Mouse (Mus musculus) embryonic facial prominence, embryonic 14.5 days (tissue): ENCODE results near the gene Gm21988. TPM values are rescaled to one million over a fixed set of nuclear protein-coding genes. Genes with fewer than 3 reads are reported as not detected.
A peak's percentile ranks its signal among the peaks of the same experiment; 100 is the strongest.

ENCODE experiments used
- ATAC-seq: fragments of 200-750 bp; cut with Nextera tagmentation; 2 replicates; pipeline ENCODE4 v1.8.0; 2017; ENCODE audit warnings: low read depth, moderate number of reproducible peaks, moderate TSS enrichment
- DNase-seq: peaks from one replicate; pipeline ENCODE4 v3.0.0-alpha.2; 2015; ENCODE audit warnings: low spot score
- H3K27ac ChIP-seq: fragments of 300-500 bp; sonication (generic); replicated peaks from 2 replicates; pipeline ENCODE4 v1.5.1; 2014; ENCODE audit warnings: low read depth, mild to moderate bottlenecking, low read length, moderate library complexity
- H3K27me3 ChIP-seq: fragments of 300-500 bp; sonication (generic); replicated peaks from 2 replicates; pipeline ENCODE4 v1.6.1; 2014; ENCODE audit warnings: low read length; ENCODE audit not compliant: control insufficient read depth, insufficient read depth
- H3K36me3 ChIP-seq: fragments of 300-500 bp; sonication (generic); 2 replicates; pipeline ENCODE4 v1.6.1; 2014; ENCODE audit warnings: low read length, mixed read lengths; ENCODE audit not compliant: control insufficient read depth, insufficient read depth
- H3K4me1 ChIP-seq: fragments of 300-500 bp; sonication (generic); 2 replicates; pipeline ENCODE4 v1.6.1; 2014; ENCODE audit warnings: antibody characterized with exemption, low read length; ENCODE audit not compliant: control insufficient read depth, insufficient read depth
- H3K4me2 ChIP-seq: fragments of 300-500 bp; sonication (generic); 2 replicates; pipeline ENCODE4 v1.6.1; 2014; ENCODE audit warnings: low read depth, mild to moderate bottlenecking, low read length, moderate library complexity, mixed read lengths
- H3K4me3 ChIP-seq: fragments of 300-500 bp; sonication (generic); 2 replicates; pipeline ENCODE4 v1.5.1; 2014; ENCODE audit warnings: low read depth, mild to moderate bottlenecking, low read length
- H3K9ac ChIP-seq: fragments of 300-500 bp; sonication (generic); 2 replicates; pipeline ENCODE4 v1.6.1; 2014; ENCODE audit warnings: low read depth, mild to moderate bottlenecking, low read length, moderate library complexity, mixed read lengths
- H3K9me3 ChIP-seq: fragments of 300-500 bp; sonication (generic); 2 replicates; pipeline ENCODE4 v1.6.1; 2016; ENCODE audit warnings: low read length; ENCODE audit not compliant: control insufficient read depth
- WGBS: fragments of 180-500 bp; shearing (Covaris S2); extraction: QIAGEN DNeasy Blood & Tissue Kit; methylation state at CpG from one replicate; pipeline ENCODE4 v1.1.7; 2014; 5-methylcytosine and 5-hydroxymethylcytosine counted together
- microRNA counts: library from miRNA; unstranded; fragments of <30 nt; microRNA quantifications from one replicate; lab custom pipeline; 2017
- microRNA-seq: library from miRNA; unstranded; fragments of <30 nt; microRNA quantifications from one replicate; pipeline ENCODE4, GENCODE M21; 2016; ENCODE audit warnings: borderline number of aligned reads
- polyA plus RNA-seq: library from polyadenylated mRNA; unstranded; fragments of >200 nt; fragmentation: Nextera tagmentation; extraction: Ambion mirVana; gene quantifications from 2 replicates; pipeline ENCODE4 v1.2.1, GENCODE M21; 2014

The Gm21988 gene
- polyA plus RNA-seq, 1 experiment from 2014 or later: 12.2 TPM

DNA sequence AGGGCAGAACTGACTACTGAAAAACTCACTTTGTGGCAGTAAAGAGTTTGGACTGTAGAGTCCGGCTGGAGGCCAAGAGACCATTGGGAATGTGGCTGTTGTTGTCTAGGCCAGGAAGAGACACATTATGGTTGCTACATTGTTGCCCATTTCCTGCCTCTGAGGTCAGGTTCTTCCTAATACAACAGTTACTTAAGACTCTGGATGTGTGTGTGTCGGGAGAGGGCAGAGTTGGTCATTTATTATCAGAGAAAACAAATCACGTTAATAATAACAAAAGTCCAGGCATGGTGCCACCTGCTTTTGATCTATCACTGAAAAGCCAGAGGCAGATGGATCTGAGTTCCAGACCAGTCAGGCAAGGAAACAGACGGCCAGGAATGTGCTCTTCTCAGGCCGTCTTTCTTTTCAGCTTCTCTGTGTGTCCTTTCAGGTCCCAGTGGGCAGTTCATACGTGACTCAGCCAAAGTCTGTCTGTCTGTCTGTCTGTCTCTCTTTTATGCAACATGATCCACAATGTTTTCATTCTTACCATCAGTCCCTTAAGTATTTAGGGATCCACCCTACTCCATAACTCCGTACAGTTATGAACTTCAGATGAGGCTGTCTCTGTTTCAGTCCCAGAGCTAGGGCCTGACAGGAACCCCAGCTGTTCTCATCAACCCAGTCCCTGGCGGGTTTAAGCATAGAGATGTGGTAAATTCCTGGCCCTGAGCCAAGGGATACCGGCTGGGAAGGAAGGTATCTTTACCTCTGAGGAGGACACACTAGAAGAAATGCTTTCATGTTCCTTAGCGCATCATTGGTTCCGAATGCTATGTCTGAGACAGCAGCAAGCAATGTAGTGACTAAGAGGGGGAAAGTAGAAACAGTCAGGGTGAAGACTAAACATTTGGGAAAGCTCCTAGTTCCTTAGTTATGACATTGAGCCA, 46.0 kb downstream of the Gm21988 start:
- no peak overlapping the region for H3K4me3 ChIP-seq
- no peaks in the 10 kb centered on the region for H3K9me3 ChIP-seq
- H3K4me2 ChIP-seq: no peak overlapping the region
- H3K4me1 ChIP-seq: peaks cover 4% of the 10 kb centered on the region; the same call in 1 of the 2 replicates
- WGBS: 37% methylated on average over 11 of the region's 11 CpGs
- H3K27me3 ChIP-seq: no peaks in the 10 kb centered on the region
- no peak overlapping the region for H3K27ac ChIP-seq
- ATAC-seq (no peak), DNase-seq (peak; percentile 56)
- H3K36me3 ChIP-seq: no peaks in the 10 kb centered on the region
- no peak overlapping the region for H3K9ac ChIP-seq

DNA sequence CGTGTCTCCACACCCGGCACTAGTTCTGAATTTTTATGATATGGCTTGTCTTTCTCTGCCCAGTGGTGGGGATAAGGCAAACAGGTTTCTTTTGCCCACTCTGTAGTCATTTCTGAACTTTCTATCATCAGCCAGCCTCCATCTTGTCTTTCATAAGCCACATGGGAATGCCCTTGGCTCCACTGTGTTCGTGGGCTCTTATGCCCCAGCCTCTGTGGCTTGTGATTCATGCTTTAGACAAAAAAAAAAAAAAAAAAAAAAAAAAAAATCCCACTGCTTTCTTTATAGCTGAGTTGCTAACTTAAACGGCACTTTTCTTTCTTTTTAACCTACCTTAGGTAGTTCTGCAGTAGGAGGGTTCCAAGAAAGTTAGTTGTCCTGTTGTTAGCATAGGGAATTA, 47.5 kb downstream of the Gm21988 start:
- no peak overlapping the region for H3K9ac ChIP-seq
- no peaks in the 10 kb centered on the region for H3K9me3 ChIP-seq
- no peak overlapping the region for H3K4me3 ChIP-seq
- no peak overlapping the region for H3K4me2 ChIP-seq
- no peaks in the 10 kb centered on the region for H3K36me3 ChIP-seq
- H3K4me1 ChIP-seq: peaks cover 4% of the 10 kb centered on the region; the same call in 1 of the 2 replicates
- no peak overlapping the region for H3K27ac ChIP-seq
- ATAC-seq (no peak), DNase-seq (no peak)
- no peaks in the 10 kb centered on the region for H3K27me3 ChIP-seq
- 75% methylated on average over 4 of the region's 4 CpGs for WGBS

DNA sequence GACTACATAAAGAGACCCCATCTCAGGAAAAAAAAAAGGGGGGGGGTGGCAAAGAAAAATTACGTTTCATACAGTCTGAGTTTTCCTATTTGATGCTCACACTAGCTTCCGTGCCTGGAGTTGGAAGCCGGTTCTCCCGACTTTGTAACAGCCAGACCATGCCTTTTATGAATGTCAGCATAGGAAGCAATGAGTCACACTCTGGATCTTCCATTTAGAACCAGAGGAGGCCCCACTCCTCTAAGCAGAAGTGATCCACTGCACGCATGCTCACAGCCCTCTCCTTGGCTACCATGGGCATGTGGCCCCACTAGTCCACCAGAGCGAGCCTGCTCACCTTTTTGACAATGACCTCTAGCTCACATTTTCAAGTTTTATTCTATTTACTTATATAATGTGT, 48.4 kb downstream of the Gm21988 start:
- WGBS: 81% methylated on average over 6 of the region's 6 CpGs

DNA sequence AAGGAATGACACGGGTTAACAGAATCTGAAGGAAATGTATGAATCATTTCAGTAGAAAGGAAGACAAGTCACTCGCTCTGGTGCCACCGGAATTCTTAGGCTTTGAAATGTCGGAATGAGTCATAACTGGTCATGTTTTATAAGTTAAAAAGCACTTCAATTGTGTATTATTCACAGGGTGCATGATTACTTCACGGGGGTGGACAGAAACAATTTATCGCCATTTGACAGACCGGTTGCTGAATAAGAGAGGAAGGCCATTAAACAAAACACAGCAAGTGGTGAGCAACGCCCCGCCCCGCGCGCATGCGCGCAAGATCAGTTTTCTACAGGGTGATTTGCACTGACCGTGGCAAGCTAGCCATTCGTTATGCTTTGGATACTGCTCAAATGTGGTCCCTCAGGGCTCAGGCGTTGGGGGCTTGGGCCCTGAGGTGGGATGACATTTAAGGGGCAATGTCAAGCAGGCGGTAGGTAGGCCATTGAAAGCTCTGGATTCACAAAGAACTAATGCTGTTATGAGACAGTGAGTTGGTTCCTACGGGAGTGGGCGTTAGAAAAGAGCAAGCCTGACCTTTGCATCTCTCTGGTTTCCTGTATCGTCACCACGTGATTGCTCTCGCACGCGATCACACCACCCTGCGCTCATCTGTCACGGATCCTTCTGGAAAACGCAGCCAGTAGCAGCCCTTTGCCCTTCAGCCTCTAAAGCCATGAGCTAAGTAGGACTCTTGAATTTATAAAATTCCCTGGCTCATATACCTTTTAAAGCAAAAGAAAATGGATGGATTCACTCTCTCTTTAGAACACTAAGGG, 50.1 kb downstream of the Gm21988 start:
- Histone ChIP-seq H3K9me3 (no peaks in the 10 kb centered on the region), H3K4me1 (peaks cover 4% of the 10 kb centered on the region; the same call in 1 of the 2 replicates), H3K9ac (no peak overlapping the region), H3K27ac (no peak overlapping the region), H3K4me3 (no peak overlapping the region), H3K36me3 (no peaks in the 10 kb centered on the region), H3K27me3 (no peaks in the 10 kb centered on the region), H3K4me2 (no peak overlapping the region)
- DNase-seq (no peak), ATAC-seq (no peak)
- WGBS: 81% methylated on average over 28 of the region's 28 CpGs

More for the DNA sequence above, 48.4 kb downstream of the Gm21988 start:
- H3K27ac ChIP-seq: no peak overlapping the region
- DNase-seq (no peak), ATAC-seq (no peak)
- no peak overlapping the region for H3K9ac ChIP-seq
- no peak overlapping the region for H3K4me3 ChIP-seq
- H3K4me2 ChIP-seq: no peak overlapping the region
- H3K9me3 ChIP-seq: no peaks in the 10 kb centered on the region
- H3K36me3 ChIP-seq: no peaks in the 10 kb centered on the region
- H3K27me3 ChIP-seq: no peaks in the 10 kb centered on the region
- H3K4me1 ChIP-seq: peaks cover 4% of the 10 kb centered on the region; the same call in 1 of the 2 replicates

MicroRNA genes within 50 kb of the gene (microRNA counts, 519-probe panel; counts per million panel counts)
- microRNA mmu-miR-195 (lab: Ali Mortazavi, UCI) (19.3 counts per million), microRNA mmu-miR-497 (lab: Ali Mortazavi, UCI) (2,196 counts per million, percentile 30 among the panel's probes with 10 or more counts)

Small RNA genes lying within 50 kb of the gene (microRNA-seq; reads per million reads assigned to microRNA genes)
- gene Mir195a: 1,329 reads per million, percentile 78 among the genes with 10 or more reads in this experiment
- not detected for gene Mir497
- gene Mir497b: not detected

Other genes starting within 250 kb of the Gm21988 start
- 577 and 590 TPM in 2 replicates for gene Gabarap, start 248.7 kb downstream of the Gm21988 start, polyA plus RNA-seq
- gene Phf23, start 244.1 kb downstream of the Gm21988 start, polyA plus RNA-seq: 47.0 and 49.3 TPM in 2 replicates
- 30.8 and 36.2 TPM in 2 replicates for gene Dvl2, start 239.2 kb downstream of the Gm21988 start, polyA plus RNA-seq
- 90.0 and 95.5 TPM in 2 replicates for gene Acadvl, start 224.4 kb downstream of the Gm21988 start, polyA plus RNA-seq
- gene Dlg4, start 222.9 kb downstream of the Gm21988 start, polyA plus RNA-seq: 7.3 and 8.4 TPM in 2 replicates
- 2.0 and 2.2 TPM in 2 replicates for gene Asgr1, start 185.7 kb downstream of the Gm21988 start, polyA plus RNA-seq
- 0.32 TPM in 1 of 2 replicates, not detected in the other for gene Asgr2, start 147.2 kb downstream of the Gm21988 start, polyA plus RNA-seq
- 0.79 and 2.1 TPM in 2 replicates for gene Mgl2, start 109.5 kb downstream of the Gm21988 start, polyA plus RNA-seq
- gene Clec10a, start 83.6 kb downstream of the Gm21988 start, polyA plus RNA-seq: 1.5 and 2.3 TPM in 2 replicates
- gene Slc16a11, start 27.1 kb downstream of the Gm21988 start, polyA plus RNA-seq: 2.9 and 3.0 TPM in 2 replicates
- 4.2 and 5.8 TPM in 2 replicates for gene Slc16a13, start 18.8 kb downstream of the Gm21988 start, polyA plus RNA-seq
- gene Bcl6b, start 10.0 kb downstream of the Gm21988 start, polyA plus RNA-seq: 11.6 and 13.0 TPM in 2 replicates
- gene 0610010K14Rik, start 1.9 kb downstream of the Gm21988 start, polyA plus RNA-seq: 149 and 172 TPM in 2 replicates
- 182 and 204 TPM in 2 replicates for gene Rnasek, start within 50 bp of the Gm21988 start, polyA plus RNA-seq
- gene Alox12, start 15.5 kb upstream of the Gm21988 start, polyA plus RNA-seq: 5.8 and 6.4 TPM in 2 replicates
- gene Alox12e, start 82.8 kb upstream of the Gm21988 start, polyA plus RNA-seq: 1.9 and 2.1 TPM in 2 replicates
- 1.1 and 2.2 TPM in 2 replicates for gene Alox15, start 112.2 kb upstream of the Gm21988 start, polyA plus RNA-seq
- 29.8 and 36.2 TPM in 2 replicates for gene Pelp1, start 170.2 kb upstream of the Gm21988 start, polyA plus RNA-seq
- 19.0 and 24.1 TPM in 2 replicates for gene Arrb2, start 192.8 kb upstream of the Gm21988 start, polyA plus RNA-seq
- 37.0 and 40.6 TPM in 2 replicates for gene Med11, start 212.1 kb upstream of the Gm21988 start, polyA plus RNA-seq
- gene Zmynd15, start 219.6 kb upstream of the Gm21988 start, polyA plus RNA-seq: 0.31 and 0.85 TPM in 2 replicates
- gene Cxcl16, start 220.2 kb upstream of the Gm21988 start, polyA plus RNA-seq: 5.7 and 6.0 TPM in 2 replicates